Mouse (Mus musculus) midbrain, postnatal 0 days (tissue): ENCODE results near the gene Sp3. TPM values are rescaled to one million over a fixed set of nuclear protein-coding genes. Genes with fewer than 3 reads are reported as not detected.

ENCODE experiments used
- ATAC-seq: fragments of 200-750 bp; cut with Nextera tagmentation; 2 replicates; pipeline ENCODE4 v1.8.0; 2017; ENCODE audit warnings: moderate number of reproducible peaks, mild to moderate bottlenecking, moderate TSS enrichment, moderate library complexity; ENCODE audit not compliant: low FRiP score
- DNase-seq: peaks from one replicate; pipeline ENCODE4 v3.0.0-alpha.2; 2015; ENCODE audit warnings: low spot score
- H3K27ac ChIP-seq: fragments of 300-500 bp; sonication (generic); 2 replicates; pipeline ENCODE4 v1.5.1; 2014; ENCODE audit warnings: low read depth, mild to moderate bottlenecking, low read length, mixed read lengths
- H3K27me3 ChIP-seq: fragments of 300-500 bp; sonication (generic); 2 replicates; pipeline ENCODE4 v1.6.1; 2014; ENCODE audit warnings: low read length, control low read depth, mixed read lengths; ENCODE audit not compliant: insufficient read depth
- H3K36me3 ChIP-seq: fragments of 300-500 bp; sonication (generic); 2 replicates; pipeline ENCODE4 v1.6.1; 2014; ENCODE audit warnings: low read length, control low read depth, mixed read lengths; ENCODE audit not compliant: insufficient read depth
- H3K4me1 ChIP-seq: fragments of 300-500 bp; sonication (generic); 2 replicates; pipeline ENCODE4 v1.6.1; 2014; ENCODE audit warnings: mild to moderate bottlenecking, control low read depth, antibody characterized with exemption, low read length, mixed read lengths; ENCODE audit not compliant: insufficient read depth
- H3K4me2 ChIP-seq: fragments of 300-500 bp; sonication (generic); 2 replicates; pipeline ENCODE4 v1.6.1; 2014; ENCODE audit warnings: low read depth, mild to moderate bottlenecking, low read length, mixed read lengths; ENCODE audit not compliant: poor library complexity, severe bottlenecking
- H3K4me3 ChIP-seq: fragments of 300-500 bp; sonication (generic); 2 replicates; pipeline ENCODE4 v1.5.1; 2014; ENCODE audit warnings: low read depth, mild to moderate bottlenecking, low read length, moderate library complexity
- H3K9ac ChIP-seq: fragments of 300-500 bp; sonication (generic); replicated peaks from 2 replicates; pipeline ENCODE4 v1.6.1; 2014; ENCODE audit warnings: mild to moderate bottlenecking, low read length, moderate library complexity, mixed read lengths; ENCODE audit not compliant: poor library complexity, severe bottlenecking
- H3K9me3 ChIP-seq: fragments of 300-500 bp; sonication (generic); 2 replicates; pipeline ENCODE4 v1.6.1; 2016; ENCODE audit warnings: low read length, control low read depth
- CTCF ChIP-seq: IDR thresholded peaks from 2 replicates; pipeline ENCODE4 v1.5.1; 2016; ENCODE audit warnings: antibody characterized with exemption, mild to moderate bottlenecking
- WGBS: fragments of 180-500 bp; shearing (Covaris S2); extraction: QIAGEN DNeasy Blood & Tissue Kit; methylation state at CpG from one replicate; pipeline ENCODE4 v1.1.7; 2014; 5-methylcytosine and 5-hydroxymethylcytosine counted together
- polyA plus RNA-seq: library from polyadenylated mRNA; unstranded; fragments of >200 nt; fragmentation: Nextera tagmentation; extraction: Ambion mirVana; gene quantifications from 2 replicates; pipeline ENCODE4 v1.2.1, GENCODE M21; 2015
- total RNA-seq: library from RNA; depleted of rRNA; stranded (reverse); fragments of >200 nt; gene quantifications from 2 replicates; pipeline ENCODE4 v1.2.3, GENCODE M21; 2014; rRNA removed

Sp3 gene
- 73.3 and 80.5 TPM in 2 replicates for total RNA-seq
- 20.1 and 23.4 TPM in 2 replicates for polyA plus RNA-seq

GRCm38 (mm10) chr2:72980337-72981074 lies at the start of gene Sp3:
Gene Sp3, minus strand, starts transcription at chr2:72980446.
- Histone ChIP-seq H3K4me3 (peak within 1 kb of the TSS; percentile 98), H3K36me3 (no peaks in the 10 kb centered on the region), H3K27ac (peak within 1 kb of the TSS; percentile 100), H3K9ac (peak within 1 kb of the TSS; percentile 100), H3K4me2 (peak within 1 kb of the TSS; percentile 71), H3K9me3 (no peaks in the 10 kb centered on the region), H3K27me3 (no peaks in the 10 kb centered on the region), H3K4me1 (0 out of 2 replicates have a peak, but pooled peaks cover 4% of the 10 kb centered on the region)
- no peak for TF ChIP-seq CTCF
- under 1% methylated on average over 47 of the region's 64 CpGs for WGBS
- ATAC-seq (peak; percentile 93), DNase-seq (peak; percentile 99)

- TF ChIP-seq CTCF = no peak
- 93% methylated on average over 3 of the region's 3 CpGs for WGBS
- Histone ChIP-seq H3K36me3 (no peaks in the 10 kb centered on the region), H3K9me3 (no peaks in the 10 kb centered on the region), H3K27me3 (no peaks in the 10 kb centered on the region), H3K4me1 (no peaks in the 10 kb centered on the region), H3K4me3 (no peak overlapping the region), H3K4me2 (no peak overlapping the region), H3K27ac (no peak overlapping the region), H3K9ac (no peak overlapping the region)
- no peak for ATAC-seq
- DNase-seq = no peak
Measured at GRCm38 (mm10) chr2:73029846-73030245, 49.6 kb upstream of the Sp3 start.

GRCm38 (mm10) chr2:73028019-73028418 lies 47.8 kb upstream of the Sp3 start:
- Histone ChIP-seq H3K9ac (no peak overlapping the region), H3K36me3 (no peaks in the 10 kb centered on the region), H3K27me3 (no peaks in the 10 kb centered on the region), H3K4me1 (no peaks in the 10 kb centered on the region), H3K4me3 (no peak overlapping the region), H3K27ac (no peak overlapping the region), H3K9me3 (no peaks in the 10 kb centered on the region), H3K4me2 (no peak overlapping the region)
- TF ChIP-seq CTCF = no peak
- WGBS = 84% methylated on average over 3 of the region's 3 CpGs
- DNase-seq (no peak), ATAC-seq (no peak)

- no peaks in the 10 kb centered on the region for H3K9me3 ChIP-seq
- H3K4me2 ChIP-seq = no peak overlapping the region
- ATAC-seq = no peak
- H3K9ac ChIP-seq = no peak overlapping the region
- 41% methylated on average over 3 of the region's 3 CpGs for WGBS
- H3K27me3 ChIP-seq = no peaks in the 10 kb centered on the region
- no peak overlapping the region for H3K4me3 ChIP-seq
- no peak for TF ChIP-seq CTCF
- no peaks in the 10 kb centered on the region for H3K4me1 ChIP-seq
- no peak for DNase-seq
- H3K27ac ChIP-seq = no peak overlapping the region
- no peaks in the 10 kb centered on the region for H3K36me3 ChIP-seq
Measured at GRCm38 (mm10) chr2:73027126-73027525, 46.9 kb upstream of the Sp3 start.

- no peak overlapping the region for H3K4me2 ChIP-seq
- no peaks in the 10 kb centered on the region for H3K4me1 ChIP-seq
- DNase-seq = no peak
- no peak overlapping the region for H3K9ac ChIP-seq
- H3K27me3 ChIP-seq = no peaks in the 10 kb centered on the region
- H3K36me3 ChIP-seq = no peaks in the 10 kb centered on the region
- H3K4me3 ChIP-seq = no peak overlapping the region
- TF ChIP-seq CTCF = no peak
- ATAC-seq = no peak
- 52% methylated on average over 6 of the region's 6 CpGs for WGBS
- no peaks in the 10 kb centered on the region for H3K9me3 ChIP-seq
- no peak overlapping the region for H3K27ac ChIP-seq
Measured at GRCm38 (mm10) chr2:73023803-73024202, 43.6 kb upstream of the Sp3 start.

GRCm38 (mm10) chr2:73021046-73021445 lies 40.8 kb upstream of the Sp3 start:
- 86% methylated on average over 6 of the region's 6 CpGs for WGBS
- no peak for TF ChIP-seq CTCF
- Histone ChIP-seq H3K4me3 (no peak overlapping the region), H3K4me1 (no peaks in the 10 kb centered on the region), H3K9ac (no peak overlapping the region), H3K27ac (no peak overlapping the region), H3K36me3 (no peaks in the 10 kb centered on the region), H3K4me2 (no peak overlapping the region), H3K9me3 (no peaks in the 10 kb centered on the region), H3K27me3 (no peaks in the 10 kb centered on the region)
- ATAC-seq = no peak
- DNase-seq = no peak
